Mouse (Mus musculus) embryonic fibroblast, embryonic 13.5 days (primary cell): Measurements from ENCODE around the gene Gtf3c4.

Experiments used
- CTCF ChIP-seq: IDR thresholded peaks from 2 replicates; pipeline ENCODE4 v1.5.1; 2011; ENCODE audit warnings: mild to moderate bottlenecking, control low read depth, low read length, moderate library complexity, borderline replicate concordance; ENCODE audit not compliant: insufficient read depth
- POLR2A ChIP-seq: IDR thresholded peaks from 2 replicates; pipeline ENCODE4 v1.6.1; 2011; ENCODE audit warnings: low read depth, mild to moderate bottlenecking, control low read depth, low read length, moderate library complexity

GRCm38 (mm10) chr2:28840222-28840951 lies at the start of gene Gtf3c4, which contains the start of gene Ddx31:
- no peak for TF ChIP-seq CTCF
- peak; percentile 47 for TF ChIP-seq POLR2A
